Mouse (Mus musculus): ENCODE data around the gene Midn. TPM values are rescaled to one million over a fixed set of nuclear protein-coding genes. Genes with fewer than 3 reads are reported as not detected.

Midn gene
- polyA plus RNA-seq, 1 experiment from 2014 or later = 10.3 TPM

GRCm38 (mm10) chr10:80169651-80170050 lies 21.6 kb downstream of the Midn start:
- Histone ChIP-seq H3K4me3 (ENCODE audit: low read length) (no peak overlapping the region), H3K4me1 (ENCODE audit: control insufficient read depth, insufficient read depth, low read length) (peaks cover 32% of the 10 kb centered on the region), H3K36me3 (ENCODE audit: control insufficient read depth, insufficient read depth) (peaks cover 27% of the 10 kb centered on the region), H3K9ac (ENCODE audit: low read length) (no peak overlapping the region), H3K27me3 (ENCODE audit: control insufficient read depth, insufficient read depth, low read length) (no peaks in the 10 kb centered on the region), H3K9me3 (replicated peaks; ENCODE audit: control insufficient read depth, low read length) (no peaks in the 10 kb centered on the region), H3K27ac (ENCODE audit: low read length) (no peak overlapping the region), H3K4me2 (ENCODE audit: low read depth, low read length) (no peak overlapping the region)
- ATAC-seq (replicated peaks; ENCODE audit: extremely low read depth, insufficient read depth, low FRiP score) = no peak
- WGBS = 89% methylated on average over 7 of the region's 7 CpGs

GRCm38 (mm10) chr10:80170052-80170451 lies 22.0 kb downstream of the Midn start:
- no peak overlapping the region for H3K4me3 ChIP-seq (ENCODE audit: low read length)
- no peaks in the 10 kb centered on the region for H3K27me3 ChIP-seq (ENCODE audit: control insufficient read depth, insufficient read depth, low read length)
- no peak overlapping the region for H3K4me2 ChIP-seq (ENCODE audit: low read depth, low read length)
- no peak for ATAC-seq (replicated peaks; ENCODE audit: extremely low read depth, insufficient read depth, low FRiP score)
- peaks cover 27% of the 10 kb centered on the region for H3K36me3 ChIP-seq (ENCODE audit: control insufficient read depth, insufficient read depth)
- no peaks in the 10 kb centered on the region for H3K9me3 ChIP-seq (replicated peaks; ENCODE audit: control insufficient read depth, low read length)
- 91% methylated on average over 16 of the region's 16 CpGs for WGBS
- H3K9ac ChIP-seq (ENCODE audit: low read length) = no peak overlapping the region
- H3K4me1 ChIP-seq (ENCODE audit: control insufficient read depth, insufficient read depth, low read length) = peaks cover 32% of the 10 kb centered on the region
- H3K27ac ChIP-seq (ENCODE audit: low read length) = no peak overlapping the region

GRCm38 (mm10) chr10:80170601-80171021 lies 22.5 kb downstream of the Midn start:
- H3K4me1 ChIP-seq (ENCODE audit: control insufficient read depth, insufficient read depth, low read length) = peaks cover 26% of the 10 kb centered on the region
- 96% methylated on average over 19 of the region's 19 CpGs for WGBS
- no peak for ATAC-seq (replicated peaks; ENCODE audit: extremely low read depth, insufficient read depth, low FRiP score)
- H3K9me3 ChIP-seq (replicated peaks; ENCODE audit: control insufficient read depth, low read length) = no peaks in the 10 kb centered on the region
- no peak overlapping the region for H3K4me3 ChIP-seq (ENCODE audit: low read length)
- no peak overlapping the region for H3K9ac ChIP-seq (ENCODE audit: low read length)
- no peak overlapping the region for H3K27ac ChIP-seq (ENCODE audit: low read length)
- peaks cover 27% of the 10 kb centered on the region for H3K36me3 ChIP-seq (ENCODE audit: control insufficient read depth, insufficient read depth)
- H3K4me2 ChIP-seq (ENCODE audit: low read depth, low read length) = no peak overlapping the region
- H3K27me3 ChIP-seq (ENCODE audit: control insufficient read depth, insufficient read depth, low read length) = no peaks in the 10 kb centered on the region

- no peak overlapping the region for H3K4me2 ChIP-seq (ENCODE audit: low read depth, low read length)
- H3K9me3 ChIP-seq (replicated peaks; ENCODE audit: control insufficient read depth, low read length) = no peaks in the 10 kb centered on the region
- 88% methylated on average over 15 of the region's 15 CpGs for WGBS
- H3K36me3 ChIP-seq (ENCODE audit: control insufficient read depth, insufficient read depth) = peaks cover 27% of the 10 kb centered on the region
- H3K4me1 ChIP-seq (ENCODE audit: control insufficient read depth, insufficient read depth, low read length) = peaks cover 23% of the 10 kb centered on the region
- no peak for ATAC-seq (replicated peaks; ENCODE audit: extremely low read depth, insufficient read depth, low FRiP score)
- no peak overlapping the region for H3K27ac ChIP-seq (ENCODE audit: low read length)
- H3K27me3 ChIP-seq (ENCODE audit: control insufficient read depth, insufficient read depth, low read length) = no peaks in the 10 kb centered on the region
- H3K9ac ChIP-seq (ENCODE audit: low read length) = no peak overlapping the region
- no peak overlapping the region for H3K4me3 ChIP-seq (ENCODE audit: low read length)
Observed at GRCm38 (mm10) chr10:80171252-80171651, 23.2 kb downstream of the Midn start.

GRCm38 (mm10) chr10:80171760-80172526 lies 23.9 kb downstream of the Midn start:
- H3K4me1 ChIP-seq (ENCODE audit: control insufficient read depth, insufficient read depth, low read length) = peaks cover 17% of the 10 kb centered on the region
- H3K27ac ChIP-seq (ENCODE audit: low read length) = peak overlapping the region; percentile 85
- H3K9ac ChIP-seq (ENCODE audit: low read length) = peak overlapping the region; percentile 55
- no peaks in the 10 kb centered on the region for H3K27me3 ChIP-seq (ENCODE audit: control insufficient read depth, insufficient read depth, low read length)
- peak overlapping the region; percentile 69; the same call in 1 of the 2 replicates for H3K4me2 ChIP-seq (ENCODE audit: low read depth, low read length)
- H3K36me3 ChIP-seq (ENCODE audit: control insufficient read depth, insufficient read depth) = peaks cover 27% of the 10 kb centered on the region
- no peak overlapping the region; the same call in 1 of the 2 replicates for H3K4me3 ChIP-seq (ENCODE audit: low read length)
- 82% methylated on average over 43 of the region's 45 CpGs for WGBS
- ATAC-seq (replicated peaks; ENCODE audit: extremely low read depth, insufficient read depth, low FRiP score) = no peak
- H3K9me3 ChIP-seq (replicated peaks; ENCODE audit: control insufficient read depth, low read length) = no peaks in the 10 kb centered on the region

GRCm38 (mm10) chr10:80172527-80173292 lies 24.6 kb downstream of the Midn start, which contains the start of gene 1600002K03Rik:
Gene 1600002K03Rik, plus strand, starts transcription at chr10:80172944.
- peaks cover 19% of the 10 kb centered on the region for H3K4me1 ChIP-seq (ENCODE audit: control insufficient read depth, insufficient read depth, low read length)
- peak; percentile 66 for ATAC-seq (replicated peaks; ENCODE audit: extremely low read depth, insufficient read depth, low FRiP score)

GRCm38 (mm10) chr10:80173358-80173757 lies 25.3 kb downstream of the Midn start:
- no peaks in the 10 kb centered on the region for H3K27me3 ChIP-seq (ENCODE audit: control insufficient read depth, insufficient read depth, low read length)
- H3K27ac ChIP-seq (ENCODE audit: low read length) = peak overlapping the region; percentile 30; the same call in 1 of the 2 replicates
- 7% methylated on average over 11 of the region's 11 CpGs for WGBS
- peak overlapping the region; percentile 63 for H3K9ac ChIP-seq (ENCODE audit: low read length)
- ATAC-seq (replicated peaks; ENCODE audit: extremely low read depth, insufficient read depth, low FRiP score) = no peak
- peaks cover 21% of the 10 kb centered on the region for H3K4me1 ChIP-seq (ENCODE audit: control insufficient read depth, insufficient read depth, low read length)
- peak overlapping the region; percentile 69 for H3K4me2 ChIP-seq (ENCODE audit: low read depth, low read length)
- H3K4me3 ChIP-seq (ENCODE audit: low read length) = peak overlapping the region; percentile 65
- H3K36me3 ChIP-seq (ENCODE audit: control insufficient read depth, insufficient read depth) = peaks cover 27% of the 10 kb centered on the region
- H3K9me3 ChIP-seq (replicated peaks; ENCODE audit: control insufficient read depth, low read length) = no peaks in the 10 kb centered on the region

More at GRCm38 (mm10) chr10:80172527-80173292, 24.6 kb downstream of the Midn start, which contains the start of gene 1600002K03Rik:
- Histone ChIP-seq H3K27ac (ENCODE audit: low read length) (peak within 1 kb of the TSS; percentile 85), H3K9ac (ENCODE audit: low read length) (peak within 1 kb of the TSS; percentile 70), H3K36me3 (ENCODE audit: control insufficient read depth, insufficient read depth) (peaks cover 27% of the 10 kb centered on the region), H3K27me3 (ENCODE audit: control insufficient read depth, insufficient read depth, low read length) (no peaks in the 10 kb centered on the region), H3K9me3 (replicated peaks; ENCODE audit: control insufficient read depth, low read length) (no peaks in the 10 kb centered on the region), H3K4me3 (ENCODE audit: low read length) (peak within 1 kb of the TSS; percentile 65), H3K4me2 (ENCODE audit: low read depth, low read length) (peak within 1 kb of the TSS; percentile 69)
- WGBS = 6% methylated on average over 35 of the region's 35 CpGs

- Histone ChIP-seq H3K27ac (ENCODE audit: low read length) (no peak overlapping the region), H3K27me3 (ENCODE audit: control insufficient read depth, insufficient read depth, low read length) (no peaks in the 10 kb centered on the region), H3K36me3 (ENCODE audit: control insufficient read depth, insufficient read depth) (peaks cover 27% of the 10 kb centered on the region), H3K9me3 (replicated peaks; ENCODE audit: control insufficient read depth, low read length) (no peaks in the 10 kb centered on the region), H3K4me3 (ENCODE audit: low read length) (no peak overlapping the region), H3K9ac (ENCODE audit: low read length) (no peak overlapping the region), H3K4me2 (ENCODE audit: low read depth, low read length) (no peak overlapping the region), H3K4me1 (ENCODE audit: control insufficient read depth, insufficient read depth, low read length) (peaks cover 15% of the 10 kb centered on the region)
- 84% methylated on average over 10 of the region's 10 CpGs for WGBS
- no peak for ATAC-seq (replicated peaks; ENCODE audit: extremely low read depth, insufficient read depth, low FRiP score)
Observed at GRCm38 (mm10) chr10:80173955-80174640, 26.0 kb downstream of the Midn start.
